Mouse (Mus musculus): Measurements from ENCODE around the gene 1810049J17Rik. TPM values are rescaled to one million over a fixed set of nuclear protein-coding genes. Genes with fewer than 3 reads are reported as not detected.

Gene 1810049J17Rik
- not detected for polyA plus RNA-seq (2017; shearing (Covaris generic))

GRCm38 (mm10) chr15:12321788-12322621 lies at the start of gene 1810049J17Rik:
1810049J17Rik (minus strand) TSS chr15:12321899.

GRCm38 (mm10) chr15:12321091-12321787 lies 460 bp downstream of the 1810049J17Rik start, which contains the start of gene Golph3:
Golph3 (plus strand) TSS chr15:12321450.

Other genes starting within 250 kb of the 1810049J17Rik start
- gene Zfr, start 204.1 kb downstream of the 1810049J17Rik start, polyA plus RNA-seq (2017; shearing (Covaris generic)) = 100 to 1,000 TPM; 131 to 136 TPM
- gene Mtmr12, start 116.9 kb downstream of the 1810049J17Rik start, polyA plus RNA-seq (2017; shearing (Covaris generic)) = 10 to 100 TPM; 58.3 to 64.4 TPM
- 100 to 1,000 TPM; 131 to 143 TPM for gene Golph3, start 449 bp downstream of the 1810049J17Rik start, polyA plus RNA-seq (2017; shearing (Covaris generic))